Mouse (Mus musculus) lung, postnatal 36 days (tissue): ENCODE data around the gene H2-T24.
"Not testable (repeated sequence)": the region's sequence is repeated elsewhere in the genome, so short reads cannot be mapped to it uniquely, and the experiment has no call there.

Experiments
- DNase-seq: peaks from one replicate; pipeline ENCODE4 v3.0.0; 2022; ENCODE audit warnings: mixed read lengths

H2-T24 gene

GRCm38 (mm10) chr17:36023710-36024654 lies 3.6 kb upstream of the H2-T24 start:
- DNase-seq, result peak; percentile 83

DNA sequence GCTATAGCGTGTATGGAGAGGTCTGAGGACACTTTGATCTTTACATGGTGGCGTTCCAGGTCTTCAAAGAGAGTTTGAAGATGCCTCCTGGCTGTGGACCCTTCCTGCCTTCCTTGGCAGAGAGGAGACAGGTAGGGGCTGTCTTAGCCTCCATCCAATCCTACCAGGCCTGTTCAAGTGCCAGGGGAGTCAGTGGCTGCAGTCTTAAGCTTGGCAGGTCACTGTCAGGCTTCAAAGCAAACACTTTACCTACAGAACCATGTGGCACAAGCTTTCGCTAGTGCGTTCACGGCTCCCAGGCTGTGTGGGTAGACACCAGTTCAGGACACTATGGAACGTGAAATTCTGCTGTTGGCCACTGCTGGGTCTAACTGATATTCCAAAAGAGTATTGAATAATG lies 2.6 kb upstream of the H2-T24 start:
- DNase-seq, result no peak

GRCm38 (mm10) chr17:36022098-36022497 lies 1.7 kb upstream of the H2-T24 start:
- no peak for DNase-seq

GRCm38 (mm10) chr17:36021309-36021708 lies 949 bp upstream of the H2-T24 start:
- DNase-seq, result no peak

- DNase-seq, result no peak
Measured at GRCm38 (mm10) chr17:36019519-36019918, 841 bp downstream of the H2-T24 start.

- peak; percentile 74 for DNase-seq
Measured at GRCm38 (mm10) chr17:36018979-36019378, 1.4 kb downstream of the H2-T24 start.

GRCm38 (mm10) chr17:36017046-36017445 lies 3.3 kb downstream of the H2-T24 start:
- no peak for DNase-seq

DNA sequence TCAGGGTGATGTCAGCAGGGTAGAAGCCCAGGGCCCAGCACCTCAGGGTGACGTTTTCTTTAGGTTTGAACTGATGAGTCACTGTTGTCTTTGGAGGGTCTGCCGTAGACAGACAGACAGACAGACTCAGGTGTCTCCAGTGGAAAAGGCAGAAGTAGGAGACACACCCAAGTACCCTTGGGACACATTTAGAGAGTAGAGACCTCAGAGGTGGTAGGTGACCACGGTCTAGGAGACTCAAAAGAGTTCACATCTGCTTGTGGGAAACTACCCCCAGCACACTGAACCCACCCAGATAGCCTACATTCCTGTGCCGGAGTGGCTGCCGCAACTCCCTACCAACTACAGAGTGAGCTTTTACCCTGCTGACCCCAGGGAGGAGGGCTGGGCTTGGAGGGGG lies 5.4 kb downstream of the H2-T24 start:
- DNase-seq, result no peak

DNA sequence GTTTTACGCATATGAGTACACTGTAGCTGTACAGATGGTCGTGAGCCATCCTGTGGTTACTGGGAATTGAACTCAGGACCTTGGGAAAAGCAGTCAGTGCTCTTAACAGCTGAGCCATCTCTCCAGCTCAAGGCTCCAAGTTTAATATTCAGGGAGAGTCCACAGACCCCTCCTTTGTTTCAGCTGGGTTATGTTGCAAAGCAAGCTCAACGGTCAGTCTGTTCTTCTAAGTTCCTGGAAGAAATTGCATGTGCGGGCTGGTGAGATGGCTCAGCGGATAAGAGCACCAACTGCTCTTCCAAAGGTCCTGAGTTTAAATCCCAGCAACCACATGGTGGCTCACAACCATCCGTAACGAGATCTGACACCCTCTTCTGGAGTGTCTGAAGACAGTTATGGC lies 16.0 kb downstream of the H2-T24 start:
- DNase-seq, result not testable (repeated sequence)

- no peak for DNase-seq
Measured at GRCm38 (mm10) chr17:36003331-36003730, 17.0 kb downstream of the H2-T24 start.

DNA sequence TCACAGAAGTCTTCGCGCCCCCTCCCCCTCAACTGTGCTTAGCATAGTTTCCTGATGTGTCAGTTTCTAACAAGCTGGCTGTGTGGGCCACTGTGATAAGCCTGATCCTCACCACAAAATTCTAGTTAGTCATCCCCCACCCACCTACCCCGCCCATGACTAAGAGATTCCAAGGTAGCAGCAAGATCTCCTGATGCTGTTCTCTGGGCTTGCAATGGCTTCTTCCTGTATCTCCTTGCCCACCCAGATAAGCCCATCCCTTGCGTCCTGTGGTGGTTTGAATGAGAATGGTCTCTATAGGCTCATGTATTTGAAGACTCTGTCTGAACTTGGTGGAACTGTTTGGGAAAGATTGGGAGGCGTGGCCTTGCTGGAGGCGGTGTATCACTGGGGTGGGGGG lies 18.4 kb downstream of the H2-T24 start:
- DNase-seq, result no peak

- no peak for DNase-seq
Measured at GRCm38 (mm10) chr17:36001121-36001897, 19.1 kb downstream of the H2-T24 start.

DNA sequence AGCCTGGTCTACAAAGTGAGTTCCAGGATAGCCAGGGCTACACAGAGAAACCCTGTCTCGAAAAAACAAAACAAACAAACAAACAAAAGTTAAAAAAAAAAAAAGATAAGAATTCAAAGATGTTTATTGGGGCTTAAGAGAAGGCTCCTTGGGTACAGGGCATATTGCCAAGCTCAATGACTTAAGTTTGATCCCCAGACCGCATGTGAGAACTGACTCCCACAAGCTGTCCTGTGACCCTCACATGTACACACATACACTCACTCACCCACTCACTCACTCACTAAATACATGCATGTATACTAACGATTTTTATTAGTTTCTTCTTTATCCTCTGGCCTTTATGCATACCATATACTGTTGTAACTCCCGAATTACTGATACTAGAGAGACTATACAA lies 20.0 kb downstream of the H2-T24 start:
- DNase-seq, result no peak

DNA sequence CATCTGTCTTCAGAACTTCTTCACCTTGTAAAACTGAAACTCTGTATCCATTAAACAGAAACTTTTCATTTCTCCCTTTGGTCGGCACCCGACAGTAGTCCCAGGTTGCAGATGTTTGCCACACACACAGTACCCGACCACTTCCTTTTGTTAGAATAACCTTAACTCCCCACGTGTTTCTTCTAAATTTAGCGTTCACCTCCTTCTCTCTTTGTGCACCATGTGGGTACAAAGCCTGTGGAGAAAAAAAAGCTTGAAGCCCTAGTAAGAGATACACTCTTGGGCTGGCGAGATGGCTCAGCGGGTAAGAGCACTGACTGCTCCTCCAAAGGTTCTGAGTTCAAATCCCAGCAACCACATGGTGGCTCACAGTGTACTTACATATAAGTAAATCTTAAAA lies 21.0 kb downstream of the H2-T24 start:
- peak; percentile 39 for DNase-seq

DNA sequence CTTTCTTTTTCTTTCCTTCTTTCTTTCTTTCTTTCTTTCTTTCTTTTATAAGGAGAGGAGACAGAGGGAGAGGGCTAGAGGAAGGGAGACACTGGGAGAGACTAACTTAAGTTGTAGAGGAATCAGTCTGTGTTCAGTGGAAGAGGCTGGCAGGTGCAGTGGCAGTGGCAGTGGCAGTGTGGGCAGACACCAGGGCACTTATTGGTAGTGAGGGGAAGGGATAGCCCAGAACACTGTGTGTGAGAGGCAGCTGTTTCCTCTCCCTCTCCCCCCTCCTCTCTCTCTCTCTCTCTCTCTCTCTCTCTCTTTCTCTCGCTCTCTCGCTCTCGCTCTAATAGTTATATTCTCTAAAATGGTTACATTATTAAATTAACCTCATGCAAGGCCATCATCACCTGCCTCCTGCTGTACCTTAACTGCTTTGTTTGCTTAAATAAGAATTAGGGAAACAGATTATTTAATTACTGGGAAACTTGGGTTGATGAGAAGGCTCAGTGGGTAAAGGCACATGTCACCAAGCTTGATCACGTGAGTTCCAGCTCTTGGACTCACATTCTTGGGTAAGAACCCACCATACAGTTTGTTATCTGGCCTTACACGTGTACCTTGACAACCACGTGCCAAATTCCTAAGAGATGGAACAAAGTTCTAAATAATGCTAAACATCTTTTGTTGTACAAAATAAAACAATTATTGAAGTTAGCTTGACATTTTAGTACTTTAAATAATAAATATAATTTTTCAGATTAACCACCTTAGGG lies 21.6 kb downstream of the H2-T24 start:
- DNase-seq, result no peak

- DNase-seq, result peak; percentile 76
Measured at GRCm38 (mm10) chr17:35997713-35998510, 22.4 kb downstream of the H2-T24 start.

DNA sequence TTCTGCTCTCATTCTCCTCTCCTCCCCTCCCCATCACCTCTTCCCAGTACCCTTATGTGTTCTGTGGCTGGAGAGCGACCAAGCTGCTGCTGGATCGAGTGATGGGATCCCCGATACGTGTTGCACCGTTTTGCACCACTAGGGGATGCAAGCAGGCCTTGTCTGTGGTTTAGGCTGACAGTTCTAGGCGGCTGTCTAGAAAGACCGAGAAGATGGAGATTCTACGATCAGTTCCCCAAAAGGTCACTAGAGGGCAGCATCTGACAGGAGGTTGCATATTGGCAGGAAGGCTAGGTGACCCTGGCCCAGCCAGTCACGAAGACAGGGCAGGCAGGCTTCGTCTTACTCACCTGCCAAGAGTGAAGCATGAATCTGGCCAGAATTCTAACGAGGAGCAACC lies 23.4 kb downstream of the H2-T24 start:
- DNase-seq, result peak; percentile 99

GRCm38 (mm10) chr17:35994879-35995240 lies 25.5 kb downstream of the H2-T24 start:
- no peak for DNase-seq

- peak; percentile 93 for DNase-seq
Measured at GRCm38 (mm10) chr17:35994175-35994878, 26.0 kb downstream of the H2-T24 start.

DNA sequence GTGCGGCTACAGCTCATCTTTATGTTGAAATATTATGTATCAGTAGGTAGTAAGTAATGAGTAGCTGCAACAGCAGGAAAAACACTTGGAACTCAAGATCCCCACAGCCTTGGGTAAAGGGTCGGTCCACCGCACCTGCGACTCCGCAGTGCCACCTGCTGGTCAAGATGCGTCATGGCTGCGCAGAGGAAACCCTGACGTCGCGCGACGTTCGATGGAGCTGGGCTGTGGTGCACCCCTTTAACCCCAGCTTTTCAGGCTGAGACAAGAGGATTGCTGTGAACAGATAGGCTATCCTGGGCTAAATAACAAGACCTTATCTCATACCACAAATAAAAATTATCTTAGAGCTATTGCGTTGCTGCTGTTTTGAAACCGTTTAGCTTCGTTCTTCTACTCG lies 26.7 kb downstream of the H2-T24 start:
- peak; percentile 85 for DNase-seq

- peak; percentile 22 for DNase-seq
Measured at GRCm38 (mm10) chr17:35991781-35992180, 28.6 kb downstream of the H2-T24 start.

GRCm38 (mm10) chr17:35981776-35982175 lies 38.6 kb downstream of the H2-T24 start:
- DNase-seq, result no peak
